Mouse (Mus musculus): Measurements from ENCODE around the gene Tnfrsf8. TPM values are rescaled to one million over a fixed set of nuclear protein-coding genes. Genes with fewer than 3 reads are reported as not detected.

Tnfrsf8 gene
- polyA plus RNA-seq, 1 experiment from 2014 or later: 0.15 TPM

DNA sequence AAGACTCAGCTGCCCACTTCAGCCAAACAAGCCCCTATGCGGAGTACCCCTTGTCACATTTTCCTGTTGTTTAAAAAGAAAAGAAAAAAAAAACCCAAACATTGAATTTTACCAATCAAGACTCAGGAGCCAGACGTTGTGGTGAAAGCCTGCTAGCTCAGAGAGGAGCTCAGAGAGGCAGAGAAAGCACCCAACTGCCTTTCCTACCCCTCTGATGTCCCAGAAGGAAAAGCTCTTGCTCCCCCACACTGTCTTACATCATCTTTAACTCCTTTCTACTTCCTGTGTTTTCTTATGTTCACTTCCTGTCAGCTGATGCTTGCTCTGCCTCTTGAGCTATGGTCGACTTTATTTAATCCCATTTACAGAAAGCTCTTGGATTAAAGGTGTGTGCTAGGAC, 8.7 kb upstream of the Tnfrsf8 start:
- Histone ChIP-seq H3K4me3 (no peak overlapping the region), H3K9ac (no peak overlapping the region), H3K4me2 (replicated peaks) (no peak overlapping the region), H3K27me3 (no peaks in the 10 kb centered on the region), H3K9me3 (0 out of 2 replicates have a peak, but pooled peaks cover 4% of the 10 kb centered on the region), H3K4me1 (no peaks in the 10 kb centered on the region), H3K36me3 (no peaks in the 10 kb centered on the region), H3K27ac (no peak overlapping the region)
- WGBS: 66% methylated on average over 3 of the region's 3 CpGs
- no peak for ATAC-seq (ENCODE audit: insufficient number of reproducible peaks, insufficient read depth, low FRiP score, low TSS enrichment)

DNA sequence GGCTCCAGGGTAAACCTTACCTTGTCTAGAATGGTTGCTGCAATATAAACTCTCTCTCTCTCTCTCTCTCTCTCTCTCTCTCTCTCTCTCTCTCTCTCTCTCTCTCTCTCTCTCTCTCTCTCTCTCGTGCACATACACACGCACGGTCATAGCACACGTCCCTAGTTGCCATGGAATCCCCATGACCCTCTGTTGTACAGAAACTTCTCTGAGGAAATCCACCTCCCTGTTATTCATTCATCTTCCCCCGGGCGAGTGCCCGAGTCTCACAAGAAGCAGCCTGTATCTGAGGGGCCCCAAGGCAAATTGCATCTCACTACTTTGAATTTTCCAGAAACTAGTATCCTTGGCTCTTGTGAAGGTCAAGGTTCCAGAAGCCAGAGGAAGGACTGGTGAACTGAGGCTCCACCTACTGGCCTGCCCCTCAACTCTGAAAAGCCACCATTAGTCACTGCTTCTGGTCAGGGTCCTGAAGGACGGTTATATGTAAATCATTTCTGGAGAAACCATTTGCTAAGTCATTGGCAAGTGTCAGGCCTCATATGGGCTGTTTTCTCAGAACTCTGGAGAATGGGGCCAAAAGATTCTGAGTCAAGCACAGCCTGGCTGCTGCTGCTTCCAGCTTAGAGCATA, 8.1 kb upstream of the Tnfrsf8 start:
- no peak for ATAC-seq (ENCODE audit: insufficient number of reproducible peaks, insufficient read depth, low FRiP score, low TSS enrichment)
- H3K27me3 ChIP-seq: no peaks in the 10 kb centered on the region

GRCm38 (mm10) chr4:145322211-145322610, 7.2 kb upstream of the Tnfrsf8 start:
- no peak overlapping the region for H3K4me2 ChIP-seq (replicated peaks)
- no peak for ATAC-seq (ENCODE audit: insufficient number of reproducible peaks, insufficient read depth, low FRiP score, low TSS enrichment)
- 85% methylated on average over 5 of the region's 5 CpGs for WGBS
- H3K27me3 ChIP-seq: no peaks in the 10 kb centered on the region
- 0 out of 2 replicates have a peak, but pooled peaks cover 4% of the 10 kb centered on the region for H3K9me3 ChIP-seq
- H3K36me3 ChIP-seq: no peaks in the 10 kb centered on the region
- no peak overlapping the region for H3K4me3 ChIP-seq
- H3K9ac ChIP-seq: no peak overlapping the region
- H3K27ac ChIP-seq: no peak overlapping the region
- no peaks in the 10 kb centered on the region for H3K4me1 ChIP-seq

More for the DNA sequence above, 8.1 kb upstream of the Tnfrsf8 start:
- no peak overlapping the region for H3K4me3 ChIP-seq
- no peak overlapping the region for H3K4me2 ChIP-seq (replicated peaks)
- WGBS: 76% methylated on average over 7 of the region's 8 CpGs
- no peaks in the 10 kb centered on the region for H3K36me3 ChIP-seq
- no peak overlapping the region for H3K9ac ChIP-seq
- H3K27ac ChIP-seq: no peak overlapping the region
- H3K4me1 ChIP-seq: no peaks in the 10 kb centered on the region
- H3K9me3 ChIP-seq: 0 out of 2 replicates have a peak, but pooled peaks cover 4% of the 10 kb centered on the region

DNA sequence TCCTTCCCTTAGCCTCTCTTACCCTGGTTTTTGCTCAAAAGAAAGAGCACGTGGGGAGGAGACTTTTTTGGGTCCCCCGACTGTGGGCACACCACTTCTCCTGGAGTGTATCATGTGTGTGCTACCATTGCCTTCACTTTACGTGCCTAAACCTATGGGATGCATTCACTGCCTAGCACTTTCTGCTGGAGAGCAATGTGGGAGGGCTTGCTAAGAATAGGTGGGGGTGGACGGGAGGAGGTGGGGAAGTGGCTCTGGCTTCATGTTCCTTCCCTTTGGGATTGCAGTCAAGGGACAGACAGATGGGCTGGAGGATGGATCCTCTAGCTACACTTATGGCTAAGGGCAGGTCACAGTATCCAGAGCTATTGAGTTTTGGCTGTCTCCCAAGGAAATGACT, 5.7 kb upstream of the Tnfrsf8 start:
- ATAC-seq (ENCODE audit: insufficient number of reproducible peaks, insufficient read depth, low FRiP score, low TSS enrichment): no peak
- H3K9ac ChIP-seq: no peak overlapping the region
- no peak overlapping the region for H3K4me3 ChIP-seq
- peaks cover under 1% of the 10 kb centered on the region for H3K27me3 ChIP-seq
- WGBS: 79% methylated on average over 4 of the region's 4 CpGs
- 0 out of 2 replicates have a peak, but pooled peaks cover 4% of the 10 kb centered on the region for H3K9me3 ChIP-seq
- no peaks in the 10 kb centered on the region for H3K4me1 ChIP-seq
- H3K27ac ChIP-seq: no peak overlapping the region
- H3K36me3 ChIP-seq: no peaks in the 10 kb centered on the region
- H3K4me2 ChIP-seq (replicated peaks): no peak overlapping the region

GRCm38 (mm10) chr4:145319274-145320226, 4.6 kb upstream of the Tnfrsf8 start:
- H3K9ac ChIP-seq: no peak overlapping the region
- H3K4me1 ChIP-seq: no peaks in the 10 kb centered on the region
- 80% methylated on average over 4 of the region's 4 CpGs for WGBS
- no peak for ATAC-seq (ENCODE audit: insufficient number of reproducible peaks, insufficient read depth, low FRiP score, low TSS enrichment)
- H3K4me2 ChIP-seq (replicated peaks): no peak overlapping the region
- H3K27me3 ChIP-seq: peaks cover 11% of the 10 kb centered on the region
- no peak overlapping the region for H3K4me3 ChIP-seq
- no peak overlapping the region for H3K27ac ChIP-seq
- H3K9me3 ChIP-seq: 0 out of 2 replicates have a peak, but pooled peaks cover 4% of the 10 kb centered on the region
- H3K36me3 ChIP-seq: no peaks in the 10 kb centered on the region

GRCm38 (mm10) chr4:145316708-145317107, 1.7 kb upstream of the Tnfrsf8 start:
- no peak overlapping the region for H3K4me2 ChIP-seq (replicated peaks)
- no peak overlapping the region for H3K9ac ChIP-seq
- no peak overlapping the region for H3K27ac ChIP-seq
- 85% methylated on average over 5 of the region's 5 CpGs for WGBS
- no peaks in the 10 kb centered on the region for H3K9me3 ChIP-seq
- peaks cover 19% of the 10 kb centered on the region for H3K27me3 ChIP-seq
- no peak overlapping the region for H3K4me3 ChIP-seq
- H3K36me3 ChIP-seq: no peaks in the 10 kb centered on the region
- ATAC-seq (ENCODE audit: insufficient number of reproducible peaks, insufficient read depth, low FRiP score, low TSS enrichment): no peak
- no peaks in the 10 kb centered on the region for H3K4me1 ChIP-seq

- ATAC-seq (ENCODE audit: insufficient number of reproducible peaks, insufficient read depth, low FRiP score, low TSS enrichment): no peak
- H3K36me3 ChIP-seq: no peaks in the 10 kb centered on the region
- 84% methylated on average over 4 of the region's 4 CpGs for WGBS
- no peak overlapping the region for H3K4me3 ChIP-seq
- no peaks in the 10 kb centered on the region for H3K9me3 ChIP-seq
- no peak overlapping the region for H3K9ac ChIP-seq
- no peaks in the 10 kb centered on the region for H3K4me1 ChIP-seq
- H3K27ac ChIP-seq: no peak overlapping the region
- H3K27me3 ChIP-seq: peaks cover 19% of the 10 kb centered on the region
- H3K4me2 ChIP-seq (replicated peaks): no peak overlapping the region
Measured at GRCm38 (mm10) chr4:145313966-145314365, 998 bp downstream of the Tnfrsf8 start.

DNA sequence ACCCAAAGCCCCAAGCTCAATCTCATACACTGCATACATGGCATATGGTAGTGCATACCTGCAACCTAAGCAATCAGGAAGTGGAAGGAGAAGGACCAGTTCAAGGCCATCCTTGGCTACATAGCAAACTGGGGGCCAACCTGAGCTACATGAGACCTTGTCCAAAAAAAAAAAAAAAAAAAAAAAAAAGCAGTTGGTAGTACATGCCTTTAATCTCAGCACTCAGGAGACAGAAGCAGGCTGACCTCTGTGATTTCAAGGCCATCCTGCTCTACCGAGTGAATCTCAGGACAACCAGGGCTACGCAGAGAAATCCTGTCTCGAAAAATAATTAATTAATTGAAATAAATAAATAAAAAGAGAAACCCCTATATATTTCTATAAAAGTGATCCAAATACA, 1.7 kb downstream of the Tnfrsf8 start:
- Histone ChIP-seq H3K9me3 (no peaks in the 10 kb centered on the region), H3K27me3 (peaks cover 19% of the 10 kb centered on the region), H3K36me3 (no peaks in the 10 kb centered on the region), H3K27ac (no peak overlapping the region), H3K4me2 (replicated peaks) (no peak overlapping the region), H3K4me1 (no peaks in the 10 kb centered on the region), H3K9ac (no peak overlapping the region), H3K4me3 (no peak overlapping the region)
- ATAC-seq (ENCODE audit: insufficient number of reproducible peaks, insufficient read depth, low FRiP score, low TSS enrichment): no peak
- WGBS: 80% methylated on average over 3 of the region's 3 CpGs

GRCm38 (mm10) chr4:145312530-145312929, 2.4 kb downstream of the Tnfrsf8 start:
- WGBS: 79% methylated on average over 7 of the region's 7 CpGs
- H3K4me1 ChIP-seq: no peaks in the 10 kb centered on the region
- H3K4me2 ChIP-seq (replicated peaks): no peak overlapping the region
- no peaks in the 10 kb centered on the region for H3K36me3 ChIP-seq
- no peak overlapping the region for H3K27ac ChIP-seq
- no peaks in the 10 kb centered on the region for H3K9me3 ChIP-seq
- H3K27me3 ChIP-seq: peaks cover 19% of the 10 kb centered on the region
- ATAC-seq (ENCODE audit: insufficient number of reproducible peaks, insufficient read depth, low FRiP score, low TSS enrichment): no peak
- H3K9ac ChIP-seq: no peak overlapping the region
- no peak overlapping the region for H3K4me3 ChIP-seq

- Histone ChIP-seq H3K4me1 (no peaks in the 10 kb centered on the region), H3K4me2 (replicated peaks) (no peak overlapping the region), H3K4me3 (no peak overlapping the region), H3K9ac (no peak overlapping the region), H3K27me3 (peaks cover 19% of the 10 kb centered on the region), H3K36me3 (no peaks in the 10 kb centered on the region), H3K27ac (no peak overlapping the region), H3K9me3 (no peaks in the 10 kb centered on the region)
- no peak for ATAC-seq (ENCODE audit: insufficient number of reproducible peaks, insufficient read depth, low FRiP score, low TSS enrichment)
- WGBS: 88% methylated on average over 2 of the region's 2 CpGs
Measured at GRCm38 (mm10) chr4:145310859-145311258, 4.1 kb downstream of the Tnfrsf8 start.

DNA sequence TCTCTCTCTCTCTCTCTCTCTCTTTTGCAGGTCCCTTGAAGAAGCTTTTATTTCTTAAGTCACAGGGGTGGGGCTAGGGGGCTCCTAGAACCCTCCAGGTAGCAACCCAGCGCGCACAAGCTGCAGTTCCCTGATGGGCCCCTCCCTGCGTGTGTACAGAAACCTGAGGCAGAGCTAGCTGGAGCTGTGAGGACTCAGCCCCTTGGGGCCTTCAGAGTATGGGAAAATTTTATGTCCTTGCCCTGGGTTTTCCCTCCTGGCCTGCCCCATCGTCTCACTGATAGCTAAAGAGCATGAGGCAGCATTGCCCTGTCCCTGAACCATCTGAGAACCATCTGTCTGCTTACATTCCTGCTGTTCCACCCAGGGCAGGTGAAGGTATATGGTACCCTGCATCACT, 8.5 kb downstream of the Tnfrsf8 start:
- H3K4me1 ChIP-seq: no peaks in the 10 kb centered on the region
- H3K4me3 ChIP-seq: no peak overlapping the region
- no peaks in the 10 kb centered on the region for H3K36me3 ChIP-seq
- no peaks in the 10 kb centered on the region for H3K27me3 ChIP-seq
- H3K4me2 ChIP-seq (replicated peaks): no peak overlapping the region
- no peaks in the 10 kb centered on the region for H3K9me3 ChIP-seq
- no peak overlapping the region for H3K27ac ChIP-seq
- ATAC-seq (ENCODE audit: insufficient number of reproducible peaks, insufficient read depth, low FRiP score, low TSS enrichment): no peak
- no peak overlapping the region for H3K9ac ChIP-seq
- 28% methylated on average over 4 of the region's 4 CpGs for WGBS
